In the genomic region with DNA sequence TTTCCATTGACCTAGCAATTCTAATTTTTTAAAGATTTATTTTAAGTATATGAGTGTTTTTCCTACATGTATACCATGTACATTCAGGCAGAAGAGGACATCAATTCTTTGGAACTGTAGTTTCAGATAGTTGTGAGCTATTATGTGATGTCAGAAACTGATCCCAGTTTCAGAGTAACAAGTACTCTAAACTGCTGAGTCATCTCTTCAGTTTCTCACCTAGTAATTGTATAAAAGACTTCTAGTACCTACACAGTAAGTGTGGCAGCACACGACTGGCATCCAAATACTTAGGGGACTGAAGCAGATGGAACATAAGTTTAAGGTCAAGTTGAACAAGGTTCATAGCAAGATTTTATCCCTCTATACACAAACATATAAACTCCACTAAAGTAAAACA, we compare ENCODE assay signal across 20 mouse cellular contexts. TPM values are rescaled to one million over a fixed set of nuclear protein-coding genes. Genes with fewer than 3 reads are reported as not detected.
"Had no signal": no experiment of that assay in that cellular context is flagged by ENCODE, and none has a peak within 500 bp of the region (broad histone marks: within the 10 kb centered on the region; RNA-seq: fewer than 3 reads in every experiment).

No protein-coding gene starts in this region.

- H3K4me3 ChIP-seq: liver, embryonic 15.5 days; lung, embryonic 15.5 days; megakaryocyte, embryonic 14.5 days; midbrain, embryonic 13.5 days; midbrain, embryonic 15.5 days; neural tube, embryonic 12.5 days had no signal

- DNase-seq: liver, postnatal 0 days; lung, adult 2 months; lung, postnatal 14 days; lung, postnatal 36 days; right cerebral cortex, postnatal 14 days; right cerebral cortex, postnatal 4 days; spleen, adult 18-20 months; thymus, adult 18-20 months; thymus, postnatal 14 days; thymus, postnatal 36 days had no signal

- H3K9ac ChIP-seq: liver, embryonic 15.5 days; liver, postnatal 0 days; lung, embryonic 15.5 days; midbrain, embryonic 13.5 days; midbrain, embryonic 15.5 days; neural tube, embryonic 12.5 days had no signal

- H3K4me1 ChIP-seq: lung, embryonic 15.5 days; midbrain, embryonic 13.5 days; midbrain, embryonic 15.5 days; neural tube, embryonic 12.5 days had no signal

- H3K9me3 ChIP-seq: liver, embryonic 15.5 days; lung, embryonic 15.5 days; megakaryocyte, embryonic 14.5 days; midbrain, embryonic 13.5 days; midbrain, embryonic 15.5 days; neural tube, embryonic 12.5 days had no signal

- H3K27me3 ChIP-seq: liver, embryonic 15.5 days; lung, embryonic 15.5 days; megakaryocyte, embryonic 14.5 days; midbrain, embryonic 13.5 days; midbrain, embryonic 15.5 days; neural tube, embryonic 12.5 days had no signal

- H3K27ac ChIP-seq: liver, embryonic 15.5 days; lung, embryonic 15.5 days; macrophage; midbrain, embryonic 13.5 days; midbrain, embryonic 15.5 days; neural tube, embryonic 12.5 days had no signal

- H3K36me3 ChIP-seq: lung, embryonic 15.5 days; midbrain, embryonic 13.5 days; midbrain, embryonic 15.5 days; neural tube, embryonic 12.5 days had no signal

RNA-seq across cellular contexts. Expression of a gene that starts 38.2 kb away (rescaled TPM):
- total RNA-seq: megakaryocyte progenitor cell, adult 5-6 weeks; monocyte, adult 5-6 weeks; neutrophil, adult 5-6 weeks had no signal
- polyA plus RNA-seq: macrophage had no signal
